Mouse (Mus musculus): ENCODE data around the gene 4932438H23Rik.

Gene 4932438H23Rik

DNA sequence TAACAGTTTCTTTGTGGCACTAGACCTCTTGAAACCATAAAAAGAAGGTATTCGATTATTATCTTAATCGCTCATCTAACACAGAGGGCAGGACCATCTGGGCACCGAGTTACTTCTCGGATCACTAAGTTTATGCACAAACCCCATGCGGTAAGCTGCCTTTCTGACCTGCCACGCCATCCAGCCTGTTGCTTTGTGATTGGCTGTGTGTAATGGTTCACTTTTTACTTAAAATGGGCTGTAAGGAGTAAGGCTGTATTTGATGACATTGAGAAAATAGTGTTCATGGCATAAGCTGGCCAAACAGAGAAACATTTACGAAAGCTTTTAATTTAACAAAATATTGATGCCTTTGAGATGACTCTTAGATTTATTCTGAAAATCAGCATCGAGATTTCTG is at the start of gene 4932438H23Rik:
4932438H23Rik (minus strand) TSS at position 101 of the 400 bp plus-strand sequence.
- TF ChIP-seq GATA4 (IDR thresholded peaks at IDR 0.05; ENCODE audit: insufficient replicate concordance, low read length): no peak

DNA sequence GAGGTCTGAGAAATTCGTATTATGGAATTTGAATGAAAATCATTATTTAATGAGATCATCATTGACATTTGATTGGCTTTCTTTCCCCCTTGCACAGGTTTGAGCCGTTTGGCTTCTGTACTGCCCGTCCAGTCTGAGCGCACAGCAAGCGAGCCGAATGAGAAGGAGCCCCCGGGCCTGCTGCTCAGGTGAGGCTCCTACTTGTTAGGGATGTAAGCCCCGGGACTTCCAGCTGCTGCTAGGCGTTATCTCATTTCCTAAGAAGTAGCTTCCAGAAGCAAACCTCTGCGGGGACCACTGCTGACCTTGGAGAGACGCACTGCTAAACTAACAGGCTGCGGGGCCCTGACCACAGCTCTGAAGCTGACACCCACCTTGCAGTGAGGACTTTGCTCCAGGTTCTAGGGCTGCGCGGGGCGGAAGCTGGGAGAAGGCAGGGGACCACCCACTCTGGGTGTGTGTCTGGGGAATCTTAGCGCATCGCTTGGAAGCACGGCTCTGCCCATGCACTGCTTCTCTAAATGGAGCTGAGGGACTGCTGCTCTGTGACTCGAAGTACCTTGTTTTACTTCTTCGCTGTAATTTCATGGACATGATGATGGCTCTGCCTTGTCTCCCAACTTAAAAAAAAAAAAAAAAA is 46.2 kb upstream of the 4932438H23Rik start:
- no peak for TF ChIP-seq GATA4 (IDR thresholded peaks at IDR 0.05; ENCODE audit: insufficient replicate concordance, low read length)

DNA sequence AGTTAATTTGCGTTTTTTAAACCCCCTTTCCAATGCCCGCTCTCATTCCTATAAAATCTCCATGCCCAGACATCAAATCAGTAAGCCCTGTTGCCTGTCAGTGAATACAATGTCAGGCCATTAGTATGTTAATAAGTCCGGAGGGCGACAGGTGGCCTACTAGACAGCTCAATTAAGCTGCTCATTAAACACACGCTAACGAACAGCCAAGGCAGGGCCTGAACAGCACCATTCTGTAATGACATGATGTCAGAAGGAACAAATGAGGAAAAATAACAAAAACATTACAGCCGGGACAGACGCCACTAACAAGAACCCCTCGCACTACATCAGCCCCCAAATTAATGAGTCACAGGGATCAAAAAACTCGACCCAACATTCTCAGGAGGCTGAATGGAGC is 45.5 kb upstream of the 4932438H23Rik start:
- no peak for TF ChIP-seq GATA4 (IDR thresholded peaks at IDR 0.05; ENCODE audit: insufficient replicate concordance, low read length)

DNA sequence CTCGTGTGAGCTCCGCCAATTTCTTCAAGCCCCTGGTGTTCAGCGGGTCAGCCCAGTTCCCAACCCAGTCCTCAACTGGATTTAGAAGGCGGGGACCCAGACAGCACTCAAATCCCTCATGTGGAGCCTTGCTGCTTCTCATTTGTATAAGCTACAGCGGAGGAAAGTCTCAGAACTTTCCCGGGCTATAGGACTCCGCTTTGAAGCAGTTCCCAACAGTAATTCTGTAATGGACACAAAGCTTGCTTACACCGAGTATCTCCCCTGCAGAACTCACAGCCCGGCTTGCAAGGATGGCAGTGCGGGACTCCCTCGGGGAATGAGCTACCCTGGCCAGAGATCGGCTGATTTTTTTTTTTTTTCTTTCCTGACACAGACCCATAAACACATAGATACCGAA is 45.1 kb upstream of the 4932438H23Rik start:
- TF ChIP-seq GATA4 (IDR thresholded peaks at IDR 0.05; ENCODE audit: insufficient replicate concordance, low read length): no peak

DNA sequence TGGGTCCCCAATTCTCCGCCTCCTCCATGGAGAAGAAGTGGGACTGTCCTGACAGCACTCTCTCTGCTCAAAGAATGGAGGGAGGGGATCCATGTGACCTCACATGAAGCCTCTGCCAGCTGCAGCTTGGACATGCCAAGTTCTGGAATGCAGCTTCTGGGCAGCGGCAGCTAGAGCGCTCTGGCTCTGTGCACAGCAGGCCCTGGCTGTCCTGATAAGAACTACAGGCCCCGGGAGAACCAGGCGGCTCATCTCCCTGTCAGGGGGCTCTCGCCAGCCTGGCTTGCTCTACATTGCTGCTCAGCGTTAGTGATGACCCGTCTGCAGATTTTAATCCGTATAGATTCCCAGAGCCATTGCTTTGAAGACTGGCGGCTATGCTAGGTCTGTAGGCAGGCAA is 44.6 kb upstream of the 4932438H23Rik start:
- no peak for TF ChIP-seq GATA4 (IDR thresholded peaks at IDR 0.05; ENCODE audit: insufficient replicate concordance, low read length)

DNA sequence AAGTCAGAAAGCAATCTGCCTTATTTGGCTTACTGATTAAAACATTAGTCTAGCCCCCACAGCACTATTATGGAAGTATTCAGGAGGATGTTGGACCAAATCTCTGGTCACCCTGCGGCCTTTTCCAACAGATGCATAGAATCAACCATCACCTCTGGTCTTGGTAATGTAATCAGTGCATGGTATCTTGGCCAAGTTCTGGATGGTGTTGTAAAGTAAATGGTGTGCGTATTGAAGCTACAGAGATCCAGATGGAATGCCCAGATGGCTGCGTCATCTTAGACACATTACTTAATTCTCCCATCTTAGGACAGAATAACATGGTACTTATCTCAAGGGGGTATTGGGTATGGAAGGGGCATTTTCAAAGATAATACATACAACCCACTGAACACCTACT is 43.8 kb upstream of the 4932438H23Rik start:
- TF ChIP-seq GATA4 (IDR thresholded peaks at IDR 0.05; ENCODE audit: insufficient replicate concordance, low read length): no peak

DNA sequence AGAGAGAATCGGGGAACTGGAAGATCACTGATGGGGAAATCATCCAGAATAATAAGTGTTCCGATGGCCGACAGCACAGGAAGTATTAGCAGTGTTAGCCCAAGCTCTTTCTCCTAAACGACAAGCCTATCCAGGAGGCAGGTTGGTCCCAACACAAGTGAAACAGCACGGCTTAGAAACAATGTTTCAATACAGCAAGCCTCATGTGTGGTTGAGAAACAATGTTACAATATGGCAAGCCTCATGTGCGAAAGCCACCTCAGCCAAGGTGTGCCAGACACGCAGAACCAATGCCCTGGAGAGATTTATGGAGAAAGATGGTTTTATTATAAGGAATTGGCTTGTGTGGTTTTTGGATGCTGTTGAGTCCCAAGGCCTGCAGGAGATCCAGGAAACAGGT is 43.2 kb upstream of the 4932438H23Rik start:
- no peak for TF ChIP-seq GATA4 (IDR thresholded peaks at IDR 0.05; ENCODE audit: insufficient replicate concordance, low read length)

DNA sequence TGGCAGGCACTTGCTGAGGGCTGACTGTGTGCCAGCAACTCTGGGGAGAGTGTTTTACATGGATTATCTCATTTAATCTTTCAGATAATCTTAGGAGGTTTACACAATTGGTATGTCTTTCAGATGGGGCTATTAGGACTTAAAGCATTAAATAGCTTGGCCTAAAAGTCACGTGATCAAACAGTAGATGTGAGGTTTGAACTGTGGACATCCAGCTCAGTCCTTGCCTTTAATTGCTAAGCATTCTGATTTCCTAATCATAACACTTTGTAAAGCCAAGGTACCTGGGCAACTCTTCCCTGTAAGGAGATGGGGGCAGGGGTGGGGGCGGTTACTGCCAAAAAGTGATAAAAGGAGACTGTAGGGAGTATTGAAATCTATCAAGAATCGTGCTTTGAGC is 41.7 kb upstream of the 4932438H23Rik start:
- TF ChIP-seq GATA4 (IDR thresholded peaks at IDR 0.05; ENCODE audit: insufficient replicate concordance, low read length): no peak

DNA sequence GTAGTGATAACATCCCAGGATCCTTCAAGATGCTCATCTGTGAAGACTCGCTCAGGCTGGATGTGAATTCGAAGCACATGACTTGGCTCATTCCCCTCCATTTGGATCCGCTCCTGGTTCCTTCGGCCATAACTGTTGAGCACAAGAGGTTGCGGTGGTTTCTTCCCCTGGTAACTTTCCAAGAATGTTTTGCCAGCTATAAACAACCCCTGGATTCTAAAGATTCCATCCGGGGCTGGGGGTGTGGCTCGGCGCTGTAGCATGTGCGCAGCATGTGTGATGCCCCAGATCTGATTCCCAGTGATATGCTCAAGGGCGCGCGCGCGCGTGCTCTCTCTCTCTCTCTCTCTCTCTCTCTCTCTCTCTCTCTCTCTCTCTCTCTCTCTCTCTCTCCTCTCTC is 35.0 kb upstream of the 4932438H23Rik start:
- TF ChIP-seq GATA4 (IDR thresholded peaks at IDR 0.05; ENCODE audit: insufficient replicate concordance, low read length): no peak

DNA sequence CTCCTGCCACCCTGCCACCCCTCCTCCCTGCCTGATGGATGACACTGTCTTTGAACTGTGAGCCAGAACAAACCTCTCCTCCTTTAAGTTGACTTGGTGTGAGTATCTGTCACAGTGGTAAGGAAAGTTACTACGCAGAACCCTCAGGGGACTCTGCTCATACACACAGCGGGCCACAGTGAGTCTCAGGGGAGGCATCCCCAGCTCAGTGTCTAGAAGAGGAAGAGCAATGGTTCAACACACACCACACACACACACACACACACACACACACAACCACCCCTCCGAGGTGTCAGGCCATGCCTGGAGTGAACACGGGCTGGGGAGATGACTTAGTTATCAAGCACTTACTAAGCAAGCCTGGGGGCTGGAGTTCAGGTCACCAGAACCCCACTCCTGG is 33.5 kb upstream of the 4932438H23Rik start:
- TF ChIP-seq GATA4 (IDR thresholded peaks at IDR 0.05; ENCODE audit: insufficient replicate concordance, low read length): no peak

DNA sequence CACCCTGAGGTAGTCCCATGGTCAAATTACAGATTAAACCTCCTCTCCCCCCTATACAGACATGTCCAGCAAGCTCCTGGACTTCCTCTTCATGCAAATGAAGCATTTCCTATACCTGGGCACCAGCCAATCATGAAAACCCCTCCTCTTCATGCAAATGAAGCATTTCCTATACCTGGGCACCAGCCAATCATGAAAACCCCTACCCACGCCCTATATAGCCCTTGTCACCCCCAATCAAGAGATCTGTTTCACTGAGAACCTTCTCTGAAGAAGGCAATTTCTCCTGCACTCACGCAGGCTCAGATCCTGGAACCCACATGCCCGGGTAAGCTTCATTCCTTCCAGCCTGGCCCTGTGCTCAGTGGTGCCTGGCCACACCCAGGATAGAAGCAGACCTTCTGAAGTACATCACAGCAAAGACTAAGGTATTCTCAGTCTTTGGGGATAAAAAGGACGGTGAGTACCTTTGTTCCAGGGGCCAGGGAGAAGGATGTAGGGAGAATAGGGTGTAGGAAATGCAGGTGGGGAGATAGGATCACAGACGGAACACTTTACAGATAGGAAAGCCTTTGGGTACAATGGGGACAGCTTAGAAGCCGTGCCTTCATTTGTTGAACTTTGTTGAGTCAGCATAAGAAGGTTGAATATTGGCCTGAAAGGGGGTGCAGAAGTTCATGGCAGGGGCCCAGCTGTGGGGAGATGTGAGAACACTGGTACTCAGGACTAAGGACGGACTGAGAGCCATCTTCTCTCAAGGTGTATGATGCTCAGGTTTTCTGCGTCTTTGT is 32.0 kb upstream of the 4932438H23Rik start:
- TF ChIP-seq GATA4 (IDR thresholded peaks at IDR 0.05; ENCODE audit: insufficient replicate concordance, low read length): no peak

DNA sequence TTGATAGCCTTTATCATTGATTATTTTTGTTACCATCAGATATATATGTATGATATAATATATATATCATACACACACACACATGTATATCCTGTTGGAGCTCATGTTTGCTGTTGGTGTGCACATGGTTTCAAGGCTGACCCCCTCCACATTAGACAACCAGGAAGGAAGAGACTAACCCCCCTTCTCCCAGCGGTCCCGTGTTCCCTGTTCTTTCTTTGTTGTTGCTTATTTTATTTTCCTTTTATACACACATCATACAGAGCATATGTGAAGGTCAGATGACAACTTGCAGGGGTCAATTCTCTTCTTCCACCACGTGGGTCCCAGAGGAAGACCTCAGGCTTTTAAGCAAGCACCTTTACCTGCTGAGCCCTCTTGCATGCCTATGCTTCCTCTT is 29.3 kb upstream of the 4932438H23Rik start:
- TF ChIP-seq GATA4 (IDR thresholded peaks at IDR 0.05; ENCODE audit: insufficient replicate concordance, low read length): no peak

DNA sequence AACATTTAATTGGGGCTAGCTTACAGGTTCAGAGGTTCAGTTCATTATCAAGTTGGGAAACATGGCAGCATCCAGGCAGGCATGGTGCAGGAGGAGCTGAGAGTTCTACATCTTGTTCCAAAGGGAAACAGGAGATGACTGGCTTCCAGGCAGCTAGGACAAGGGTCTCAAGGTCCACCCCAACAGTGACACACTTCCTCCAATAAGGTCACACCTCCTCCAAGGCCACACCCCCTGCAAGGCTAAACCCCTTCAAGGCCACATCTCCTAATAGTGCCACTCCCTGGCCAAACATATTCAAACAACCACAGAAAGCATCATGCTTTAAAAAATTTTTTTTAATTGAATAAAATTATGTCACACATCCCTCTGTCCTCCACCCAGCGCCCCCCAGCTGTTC is 28.9 kb upstream of the 4932438H23Rik start:
- no peak for TF ChIP-seq GATA4 (IDR thresholded peaks at IDR 0.05; ENCODE audit: insufficient replicate concordance, low read length)

DNA sequence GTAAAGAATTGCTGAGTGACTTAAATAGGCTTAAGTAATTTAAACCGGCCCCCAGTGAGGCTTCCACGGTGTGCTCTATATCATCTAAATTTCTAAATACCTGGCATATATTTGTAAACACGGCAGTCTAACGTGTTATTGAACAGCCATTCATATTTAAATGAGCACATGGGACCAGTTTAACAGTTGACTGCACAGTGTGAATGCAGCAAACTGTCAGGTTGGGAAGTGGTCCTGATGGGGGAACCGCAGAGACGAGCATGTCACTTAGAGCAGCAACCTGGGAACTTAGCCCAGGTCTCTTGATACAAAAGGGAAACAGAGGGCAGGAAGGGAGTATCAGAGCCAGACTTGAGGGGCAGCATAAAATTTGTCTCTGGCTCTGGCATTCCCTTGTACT is 25.0 kb upstream of the 4932438H23Rik start:
- no peak for TF ChIP-seq GATA4 (IDR thresholded peaks at IDR 0.05; ENCODE audit: insufficient replicate concordance, low read length)

DNA sequence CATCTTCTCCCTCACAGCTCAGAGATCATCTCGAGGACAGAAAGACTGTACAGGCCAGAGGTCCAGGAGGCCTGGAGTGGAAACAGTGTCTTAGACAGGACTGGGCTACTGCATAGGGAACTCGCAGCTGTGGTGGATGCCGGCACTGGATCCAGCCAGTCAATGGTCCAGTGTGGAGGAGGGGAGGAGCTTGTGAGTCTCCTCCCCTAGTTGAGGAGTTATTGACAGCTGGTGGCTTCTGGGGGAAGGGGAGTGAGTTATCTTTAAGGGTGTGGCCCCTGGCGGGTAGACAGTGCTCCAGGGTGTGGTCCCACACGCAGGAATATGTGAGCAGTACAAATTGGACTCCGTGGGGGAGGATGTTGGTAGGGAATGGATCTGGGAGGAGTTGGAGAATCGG is 21.8 kb upstream of the 4932438H23Rik start:
- no peak for TF ChIP-seq GATA4 (IDR thresholded peaks at IDR 0.05; ENCODE audit: insufficient replicate concordance, low read length)

DNA sequence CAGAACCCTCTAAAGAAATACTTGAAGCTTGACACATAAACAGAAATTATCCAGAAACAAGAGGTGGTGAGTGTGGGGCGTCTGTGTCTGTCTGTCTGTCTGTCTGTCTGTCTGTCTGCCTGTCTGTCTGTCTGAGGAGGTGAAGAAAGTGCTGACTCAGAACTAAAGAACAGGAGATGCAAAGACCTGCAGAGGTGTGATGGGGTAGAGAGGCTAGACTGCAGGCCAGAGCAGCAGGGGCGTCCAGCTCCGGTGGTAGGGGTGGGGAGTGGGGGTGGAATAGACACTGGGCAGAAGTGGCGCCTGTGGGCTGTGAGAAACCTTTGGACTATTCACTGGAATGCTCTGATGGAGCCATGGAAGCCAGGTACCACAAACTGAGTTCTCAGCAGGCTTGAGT is 21.1 kb upstream of the 4932438H23Rik start:
- TF ChIP-seq GATA4 (IDR thresholded peaks at IDR 0.05; ENCODE audit: insufficient replicate concordance, low read length): no peak
